Mouse (Mus musculus): ENCODE results near the gene Clcn3. TPM values are rescaled to one million over a fixed set of nuclear protein-coding genes. Genes with fewer than 3 reads are reported as not detected.

Gene Clcn3
- total RNA-seq, 1 experiment from 2014 or later: 52.5 TPM

- ATAC-seq (replicated peaks in 1 of 2; ENCODE audit: insufficient read depth in 1 of 2, low FRiP score in 2 of 2, low TSS enrichment in 1 of 2, low read depth in 1 of 2, poor library complexity in 2 of 2, severe bottlenecking in 2 of 2): peak; percentile 99
Observed at GRCm38 (mm10) chr8:60889843-60890519, 93.1 kb downstream of the Clcn3 start, which contains the start of gene Hpf1. Hpf1 (plus strand) TSS chr8:60890418.

DNA sequence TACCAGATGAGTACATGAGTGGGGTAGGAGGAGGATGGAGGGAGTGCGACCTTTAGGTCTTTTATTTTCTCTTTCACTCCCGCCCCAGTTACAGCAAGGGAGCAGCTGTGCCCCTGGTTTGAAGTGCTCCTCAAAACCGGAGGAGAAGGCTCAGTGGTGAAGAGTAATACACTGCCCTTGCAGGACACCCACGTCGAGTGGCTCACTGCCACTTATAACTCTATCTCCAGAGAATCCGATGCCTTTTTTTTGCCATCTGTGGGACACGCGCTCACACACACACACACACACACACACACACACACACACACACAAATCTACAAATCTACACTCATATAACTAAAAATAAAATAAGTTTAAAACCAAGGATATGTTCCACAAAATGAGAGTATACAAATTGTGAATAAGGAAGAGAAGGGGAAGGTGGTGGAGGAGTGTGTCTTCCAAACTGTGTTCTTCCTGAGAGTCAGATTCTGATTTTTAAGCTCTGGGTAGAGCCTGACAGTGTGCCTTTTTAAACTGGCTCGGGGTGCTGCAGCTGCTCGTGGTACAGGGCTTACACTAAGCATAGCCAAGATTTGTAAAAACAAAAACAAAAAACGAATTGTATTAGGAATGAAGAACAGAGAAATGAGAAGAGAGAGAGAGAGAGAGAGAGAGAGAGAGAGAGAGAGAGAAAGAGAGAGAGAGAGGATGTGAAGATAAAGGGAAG is 93.8 kb downstream of the Clcn3 start:
- ATAC-seq (replicated peaks in 1 of 2; ENCODE audit: insufficient read depth in 1 of 2, low FRiP score in 2 of 2, low TSS enrichment in 1 of 2, low read depth in 1 of 2, poor library complexity in 2 of 2, severe bottlenecking in 2 of 2): no peak

GRCm38 (mm10) chr8:60886736-60887135 is 96.4 kb downstream of the Clcn3 start:
- ATAC-seq (replicated peaks in 1 of 2; ENCODE audit: insufficient read depth in 1 of 2, low FRiP score in 2 of 2, low TSS enrichment in 1 of 2, low read depth in 1 of 2, poor library complexity in 2 of 2, severe bottlenecking in 2 of 2): no peak

DNA sequence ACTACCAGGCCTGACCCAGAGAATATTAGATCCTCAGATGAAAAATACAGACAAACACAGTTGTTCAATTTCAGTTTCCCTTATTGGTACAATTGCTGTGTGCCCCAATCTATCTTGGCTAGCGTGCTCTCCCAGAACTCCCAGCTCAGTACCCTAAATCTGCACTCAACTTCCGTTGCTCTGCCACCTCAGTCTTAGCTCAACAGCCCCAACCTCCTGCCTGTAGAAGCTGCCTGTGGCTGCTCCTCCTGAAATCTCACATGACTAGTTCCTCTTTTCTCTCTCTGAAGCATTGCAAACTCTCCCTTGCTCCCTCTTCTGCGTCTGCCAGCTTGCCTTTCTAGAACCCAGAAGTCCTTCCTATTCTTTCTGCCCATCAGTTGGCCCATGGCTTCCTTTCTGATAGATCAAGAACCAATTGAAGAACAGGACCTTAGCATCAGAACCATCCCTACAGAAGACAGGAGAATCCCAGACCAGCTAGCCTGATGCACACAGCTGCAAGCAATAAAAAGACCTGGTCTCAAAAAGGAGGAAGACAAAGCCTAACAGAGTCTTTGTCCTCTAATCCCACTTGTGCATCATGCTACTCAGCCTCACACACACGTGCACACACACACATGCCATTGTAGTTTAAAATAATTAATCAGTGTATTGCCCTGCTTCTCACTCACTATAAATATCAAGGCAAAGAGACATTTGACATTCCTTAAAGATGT is 99.5 kb downstream of the Clcn3 start:
- peak; percentile 98 to 99 for ATAC-seq (replicated peaks in 1 of 2; ENCODE audit: insufficient read depth in 1 of 2, low FRiP score in 2 of 2, low TSS enrichment in 1 of 2, low read depth in 1 of 2, poor library complexity in 2 of 2, severe bottlenecking in 2 of 2)

DNA sequence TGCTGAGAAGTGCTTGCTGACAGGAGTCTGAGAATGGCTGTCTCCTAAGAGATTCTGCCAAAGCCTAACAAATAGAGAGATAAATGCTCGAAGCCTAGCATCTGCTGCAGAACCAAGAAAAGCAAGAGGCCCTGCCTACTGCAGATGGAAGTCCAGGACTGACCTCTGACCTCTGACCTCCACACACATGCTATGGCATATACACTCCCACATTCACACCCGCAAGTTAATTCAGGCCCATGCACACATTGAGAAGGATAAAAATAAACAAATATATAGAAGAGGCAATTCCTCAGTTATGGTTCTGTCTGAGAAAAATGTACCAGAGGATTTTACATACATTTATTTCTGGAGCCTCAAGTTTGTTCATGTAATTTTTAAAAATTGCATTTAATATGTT is 104.5 kb downstream of the Clcn3 start:
- ATAC-seq (replicated peaks in 1 of 2; ENCODE audit: insufficient read depth in 1 of 2, low FRiP score in 2 of 2, low TSS enrichment in 1 of 2, low read depth in 1 of 2, poor library complexity in 2 of 2, severe bottlenecking in 2 of 2): no peak

- ATAC-seq (replicated peaks in 1 of 2; ENCODE audit: insufficient read depth in 1 of 2, low FRiP score in 2 of 2, low TSS enrichment in 1 of 2, low read depth in 1 of 2, poor library complexity in 2 of 2, severe bottlenecking in 2 of 2): no peak; a peak in 1 of 4 replicates
Observed at GRCm38 (mm10) chr8:60870231-60871193, 112.6 kb downstream of the Clcn3 start.

DNA sequence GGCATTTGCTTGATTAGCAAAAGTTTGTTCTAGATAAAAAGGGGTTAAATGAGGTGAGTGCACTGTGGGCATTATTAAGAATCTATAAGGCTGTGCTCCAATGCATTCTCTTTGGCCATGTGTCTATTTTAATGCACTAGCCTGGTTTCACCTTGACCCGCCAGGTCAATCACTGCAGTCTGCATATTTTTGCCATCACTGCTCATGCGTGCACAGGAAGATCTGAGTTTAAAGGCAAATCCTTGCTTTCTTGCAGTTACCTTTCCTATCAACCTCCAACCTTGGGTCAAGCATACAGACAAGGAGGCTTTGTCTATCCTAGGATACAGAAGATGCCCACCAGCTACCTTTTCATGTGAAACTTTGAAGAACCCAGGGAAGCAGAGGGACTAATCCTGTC is 113.3 kb downstream of the Clcn3 start:
- no peak for ATAC-seq (replicated peaks in 1 of 2; ENCODE audit: insufficient read depth in 1 of 2, low FRiP score in 2 of 2, low TSS enrichment in 1 of 2, low read depth in 1 of 2, poor library complexity in 2 of 2, severe bottlenecking in 2 of 2)

GRCm38 (mm10) chr8:60868236-60868965 is 114.7 kb downstream of the Clcn3 start:
- no peak for ATAC-seq (replicated peaks in 1 of 2; ENCODE audit: insufficient read depth in 1 of 2, low FRiP score in 2 of 2, low TSS enrichment in 1 of 2, low read depth in 1 of 2, poor library complexity in 2 of 2, severe bottlenecking in 2 of 2)

DNA sequence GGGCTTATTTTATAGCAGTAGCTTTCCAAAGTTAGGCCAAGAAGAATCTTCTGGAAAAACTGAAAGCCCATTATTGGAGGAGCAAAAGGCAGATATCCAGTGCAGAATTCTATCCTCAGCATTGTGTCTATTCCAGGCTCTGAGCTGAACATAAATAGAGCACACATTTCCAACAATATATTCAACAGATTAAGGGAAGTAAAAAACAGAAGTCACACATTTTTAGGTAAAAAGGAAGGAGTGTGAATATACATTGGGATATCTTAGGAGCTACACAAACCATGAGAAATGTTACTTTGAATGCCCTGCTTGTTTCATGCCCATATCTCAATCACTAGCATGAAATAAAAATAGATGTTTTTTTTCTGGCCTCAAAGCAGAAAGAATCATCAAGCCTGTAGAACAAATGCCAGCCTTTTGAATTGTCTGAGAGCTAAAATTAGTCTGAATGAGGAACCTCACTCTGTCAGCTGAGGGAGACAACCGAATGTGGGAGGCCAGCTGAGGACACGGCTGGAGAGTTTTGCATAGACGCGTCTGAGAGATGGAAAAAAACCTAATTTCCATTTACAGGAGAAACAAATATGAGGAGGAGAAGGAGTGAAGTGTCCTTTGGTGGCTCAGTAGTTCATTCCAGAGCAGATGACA is 115.5 kb downstream of the Clcn3 start:
- peak; percentile 41 to 77; a peak in 2 of 4 replicates for ATAC-seq (replicated peaks in 1 of 2; ENCODE audit: insufficient read depth in 1 of 2, low FRiP score in 2 of 2, low TSS enrichment in 1 of 2, low read depth in 1 of 2, poor library complexity in 2 of 2, severe bottlenecking in 2 of 2)

GRCm38 (mm10) chr8:60865504-60866114 is 117.5 kb downstream of the Clcn3 start:
- peak; percentile 36 to 50; a peak in 3 of 4 replicates for ATAC-seq (replicated peaks in 1 of 2; ENCODE audit: insufficient read depth in 1 of 2, low FRiP score in 2 of 2, low TSS enrichment in 1 of 2, low read depth in 1 of 2, poor library complexity in 2 of 2, severe bottlenecking in 2 of 2)

DNA sequence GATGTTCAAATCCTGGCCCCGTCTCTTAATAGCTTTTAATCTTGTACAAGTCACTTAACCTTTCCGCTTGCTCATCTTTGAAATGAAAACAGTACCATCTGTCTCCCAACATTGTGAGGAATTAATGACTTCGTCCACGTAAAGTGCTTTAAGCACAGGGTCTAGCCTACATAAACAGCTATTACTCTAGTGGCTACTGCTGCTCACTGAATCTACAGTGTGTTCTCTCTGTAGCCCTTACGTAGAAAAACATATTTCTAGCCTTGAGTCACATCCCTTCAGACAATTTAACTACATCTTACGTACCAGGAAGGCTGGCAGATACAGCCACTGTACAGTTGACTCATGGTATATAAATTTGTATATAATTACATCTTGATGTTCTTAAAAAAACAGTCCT is 118.2 kb downstream of the Clcn3 start:
- ATAC-seq (replicated peaks in 1 of 2; ENCODE audit: insufficient read depth in 1 of 2, low FRiP score in 2 of 2, low TSS enrichment in 1 of 2, low read depth in 1 of 2, poor library complexity in 2 of 2, severe bottlenecking in 2 of 2): no peak

DNA sequence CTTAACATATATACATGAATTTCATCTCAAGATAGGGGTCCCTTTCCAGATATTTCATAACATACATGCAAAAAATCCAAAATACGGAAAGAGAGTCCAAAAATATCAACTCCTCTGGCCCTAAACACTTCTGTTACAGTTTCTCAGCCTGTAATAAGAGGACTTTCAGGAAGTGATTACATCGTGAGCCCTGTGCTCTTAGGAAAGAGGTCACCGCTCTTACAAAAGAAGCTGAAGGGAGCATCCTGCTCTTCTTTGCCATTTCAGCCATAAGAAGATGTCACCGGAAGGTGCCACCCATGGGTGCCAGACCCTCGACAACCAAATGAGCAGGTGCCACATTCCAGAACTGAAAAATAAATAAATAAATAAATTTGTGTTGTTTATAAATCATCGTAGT is 121.3 kb downstream of the Clcn3 start:
- peak in 1 of 2 experiments; percentile 56; a peak in 1 of 4 replicates for ATAC-seq (replicated peaks in 1 of 2; ENCODE audit: insufficient read depth in 1 of 2, low FRiP score in 2 of 2, low TSS enrichment in 1 of 2, low read depth in 1 of 2, poor library complexity in 2 of 2, severe bottlenecking in 2 of 2)

DNA sequence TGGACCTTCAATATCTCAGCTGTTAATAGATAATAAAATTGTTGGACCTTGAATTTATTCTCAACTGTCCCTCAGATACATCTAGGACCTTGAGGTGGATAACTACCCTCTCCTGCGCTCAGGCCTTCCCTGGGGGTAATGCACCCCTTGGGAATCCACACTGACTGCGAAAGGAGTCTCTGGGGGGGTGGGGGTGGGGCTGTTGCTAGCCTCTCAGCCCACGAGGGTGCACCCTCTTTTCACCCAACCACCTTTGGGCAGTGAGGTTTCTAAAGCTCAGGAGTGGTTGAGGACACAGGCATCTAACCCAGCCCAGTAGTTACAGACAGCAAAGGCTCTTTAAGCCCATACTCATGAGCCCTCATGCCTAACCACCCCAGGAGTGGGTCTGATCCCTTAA is 122.4 kb downstream of the Clcn3 start:
- ATAC-seq (replicated peaks in 1 of 2; ENCODE audit: insufficient read depth in 1 of 2, low FRiP score in 2 of 2, low TSS enrichment in 1 of 2, low read depth in 1 of 2, poor library complexity in 2 of 2, severe bottlenecking in 2 of 2): no peak

All from hematopoietic stem cell, adult 5-6 weeks (primary cell).